Mouse (Mus musculus) CH12.LX (cell line): Measurements from ENCODE around the gene Olfr803. TPM values are rescaled to one million over a fixed set of nuclear protein-coding genes. Genes with fewer than 3 reads are reported as not detected.

Experiments
- DNase-seq: peaks from one replicate; pipeline ENCODE4 v3.0.0-alpha.2; 2013; ENCODE audit errors: extremely low read depth
- H3K27ac ChIP-seq: 2 replicates; pipeline ENCODE4 v1.5.1; 2012; ENCODE audit warnings: low read depth, mild to moderate bottlenecking, control low read depth, moderate library complexity; ENCODE audit not compliant: insufficient read depth
- H3K27me3 ChIP-seq: replicated peaks from 2 replicates; pipeline ENCODE3; 2012; ENCODE audit warnings: inconsistent platforms
- H3K36me3 ChIP-seq, 2 experiments: replicated peaks in 1 of 2; 2 replicates each; pipeline versions ENCODE3 to v1.6.1; 2012; ENCODE audit warnings: inconsistent platforms in 1 of 2, low read length in 1 of 2, mild to moderate bottlenecking in 1 of 2, mixed read lengths in 1 of 2, moderate library complexity in 1 of 2; ENCODE audit not compliant: control insufficient read depth in 1 of 2, insufficient read depth in 1 of 2
- H3K4me1 ChIP-seq, 2 experiments: 2 replicates each; pipeline ENCODE4 v1.6.1; 2012; ENCODE audit warnings: inconsistent platforms in 1 of 2, moderate library complexity in 1 of 2; ENCODE audit not compliant: insufficient read depth in 2 of 2, control insufficient read depth in 1 of 2
- H3K4me2 ChIP-seq: 2 replicates; pipeline ENCODE4 v1.6.1; 2012; ENCODE audit warnings: low read depth, mild to moderate bottlenecking, control low read depth; ENCODE audit not compliant: poor library complexity, insufficient read depth, severe bottlenecking
- H3K4me3 ChIP-seq, 3 experiments: fragments of 150-350 bp in 1 of 3; sonication (generic) in 1 of 3; replicated peaks in 1 of 3; 2 replicates each; pipeline versions ENCODE3 to v1.5.1; 2011 to 2012; ENCODE audit warnings: low read depth in 2 of 3, low read length in 2 of 3, mild to moderate bottlenecking in 2 of 3, moderate library complexity in 2 of 3, control low read depth in 1 of 3, improper control_type of control experiment in 1 of 3, inconsistent platforms in 1 of 3, mixed read lengths in 1 of 3; ENCODE audit not compliant: poor library complexity in 1 of 3
- H3K79me2 ChIP-seq: replicated peaks from 2 replicates; pipeline ENCODE4 v1.6.1; 2012; ENCODE audit warnings: mild to moderate bottlenecking, moderate library complexity; ENCODE audit not compliant: control insufficient read depth, poor library complexity, insufficient read depth, severe bottlenecking; ENCODE audit errors: extremely low read depth
- H3K9ac ChIP-seq: 2 replicates; pipeline ENCODE4 v1.6.1; 2012; ENCODE audit warnings: low read depth, mild to moderate bottlenecking, control low read depth, moderate library complexity; ENCODE audit not compliant: insufficient read depth
- H3K9me3 ChIP-seq: replicated peaks from 2 replicates; pipeline ENCODE3; 2012; ENCODE audit warnings: low read length, inconsistent platforms, mixed read lengths
- CHD2 ChIP-seq: IDR thresholded peaks from 2 replicates; pipeline ENCODE4 v1.6.1; 2011; ENCODE audit warnings: low read length, improper control_type of control experiment
- E2F4 ChIP-seq: IDR thresholded peaks from 2 replicates; pipeline ENCODE4 v1.6.1; 2011; ENCODE audit warnings: low read depth, low read length, improper control_type of control experiment; ENCODE audit not compliant: insufficient replicate concordance
- GABPA ChIP-seq: IDR thresholded peaks from 2 replicates; pipeline ENCODE4 v1.6.1; 2012; ENCODE audit warnings: low read depth, low read length, improper control_type of control experiment, inconsistent platforms; ENCODE audit not compliant: insufficient replicate concordance
- JUN ChIP-seq: IDR thresholded peaks from 2 replicates; pipeline ENCODE4 v1.6.1; 2011; ENCODE audit warnings: low read depth, mild to moderate bottlenecking, low read length, improper control_type of control experiment, moderate library complexity; ENCODE audit not compliant: insufficient read depth
- KAT2A ChIP-seq: IDR thresholded peaks from 2 replicates; pipeline ENCODE4 v1.6.1; 2012; ENCODE audit warnings: low read length, improper control_type of control experiment, inconsistent platforms; ENCODE audit not compliant: insufficient replicate concordance
- MAX ChIP-seq: IDR thresholded peaks from 2 replicates; pipeline ENCODE4 v1.6.1; 2011; ENCODE audit warnings: low read length, improper control_type of control experiment
- MAZ ChIP-seq: IDR thresholded peaks from 2 replicates; pipeline ENCODE4 v1.6.1; 2012; ENCODE audit warnings: low read depth, mild to moderate bottlenecking, inconsistent platforms, low read length, improper control_type of control experiment, moderate library complexity
- MEF2A ChIP-seq: IDR thresholded peaks from 2 replicates; pipeline ENCODE4 v1.6.1; 2014; ENCODE audit warnings: low read depth, mild to moderate bottlenecking, inconsistent platforms, low read length, improper control_type of control experiment, borderline replicate concordance
- NRF1 ChIP-seq: IDR thresholded peaks from 2 replicates; pipeline ENCODE4 v1.6.1; 2014; ENCODE audit warnings: low read depth, mild to moderate bottlenecking, inconsistent platforms, low read length, improper control_type of control experiment, moderate library complexity
- PAX5 ChIP-seq: IDR thresholded peaks from 2 replicates; pipeline ENCODE4 v1.6.1; 2012; ENCODE audit warnings: low read length, inconsistent platforms, mixed read lengths
- POLR2A ChIP-seq: IDR thresholded peaks from 2 replicates; pipeline ENCODE4 v1.6.1; 2011; ENCODE audit warnings: low read depth, mild to moderate bottlenecking, improper control_type of control experiment, low read length
- POLR2AphosphoS2 ChIP-seq: IDR thresholded peaks from 2 replicates; pipeline ENCODE4 v1.6.1; 2011; ENCODE audit warnings: low read depth, low read length, improper control_type of control experiment
- RAD21 ChIP-seq: IDR thresholded peaks from 2 replicates; pipeline ENCODE4 v1.6.1; 2011; ENCODE audit warnings: low read depth, mild to moderate bottlenecking, low read length, improper control_type of control experiment, moderate library complexity
- TCF12 ChIP-seq: IDR thresholded peaks from 2 replicates; pipeline ENCODE4 v1.6.1; 2014; ENCODE audit warnings: low read depth, mild to moderate bottlenecking, inconsistent platforms, low read length, improper control_type of control experiment
- UBTF ChIP-seq: IDR thresholded peaks from 2 replicates; pipeline ENCODE4 v1.6.1; 2012; ENCODE audit warnings: low read depth, mild to moderate bottlenecking, inconsistent platforms, low read length, improper control_type of control experiment, moderate library complexity
- USF1 ChIP-seq: IDR thresholded peaks from 2 replicates; pipeline ENCODE4 v1.6.1; 2014; ENCODE audit warnings: low read depth, mild to moderate bottlenecking, inconsistent platforms, low read length, improper control_type of control experiment
- USF2 ChIP-seq: conservative IDR thresholded peaks from 2 replicates; pipeline ENCODE4 v1.6.1; 2011; ENCODE audit warnings: low read depth, low read length, improper control_type of control experiment
- ZKSCAN1 ChIP-seq: IDR thresholded peaks from 2 replicates; pipeline ENCODE4 v1.6.1; 2012; ENCODE audit warnings: low read depth, inconsistent platforms, low read length, improper control_type of control experiment, borderline replicate concordance
- ZMIZ1 ChIP-seq: IDR thresholded peaks from 2 replicates; pipeline ENCODE4 v1.6.1; 2012; ENCODE audit warnings: low read depth, mild to moderate bottlenecking, inconsistent platforms, low read length, improper control_type of control experiment
- ZNF384 ChIP-seq: IDR thresholded peaks from 2 replicates; pipeline ENCODE4 v1.6.1; 2012; ENCODE audit warnings: low read depth, low read length, improper control_type of control experiment, inconsistent platforms
- dilution Hi-C: fragments of 300-500 bp; cut with MboI; formaldehyde crosslinking; loops from 2 replicates; pipeline ENCODE4 v1.14.3; 2020; ENCODE audit warnings: low sequenced_read_pairs; ENCODE audit not compliant: extremely low pct_unique_long_range_greater_than_20kb, extremely low pct_ligation_motif_present
- in situ Hi-C: fragments of 300-500 bp; cut with MboI; formaldehyde crosslinking; loops from 3 replicates; pipeline ENCODE4 v1.14.3; 2019; ENCODE audit warnings: low sequenced_read_pairs, low pct_ligation_motif_present, low pct_unique_long_range_greater_than_20kb, mixed read lengths
- polyA plus RNA-seq: library from polyadenylated mRNA; unstranded; fragments of >175 nt; gene quantifications from 2 replicates; pipeline ENCODE4 v1.2.1, GENCODE M21; 2012; ENCODE audit warnings: low read depth; ENCODE audit not compliant: insufficient read length
- total RNA-seq, 2 experiments: library from RNA; depleted of rRNA; stranded (reverse); fragments of 300-350 nt in 1 of 2; fragments of >200 nt in 1 of 2; gene quantifications; 2 replicates each; pipeline ENCODE4 v1.2.3; 2012 to 2014

Gene Olfr803
- total and polyA plus RNA-seq, 3 experiments = not detected

DNA sequence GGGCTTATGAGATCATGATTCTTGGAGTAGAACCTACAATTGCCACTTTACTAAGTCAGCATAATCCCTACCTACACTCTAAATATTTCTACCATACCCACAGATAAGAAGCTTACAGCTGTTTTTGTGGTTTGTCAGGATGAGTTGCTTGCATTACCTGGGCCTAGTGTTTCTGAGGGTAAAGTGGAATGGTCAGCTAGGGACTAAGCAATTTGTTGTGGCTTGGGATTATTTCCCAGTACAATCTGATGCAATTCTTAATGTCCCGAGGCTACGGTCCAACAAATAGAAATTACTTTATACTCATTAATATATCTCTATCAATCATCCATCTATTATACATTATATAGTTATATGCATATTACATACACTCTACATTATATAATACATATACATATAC lies 35.2 kb upstream of the Olfr803 start, which contains the start of gene Olfr805:
Gene Olfr805 (minus strand): TSS at position 101 of the 400 bp plus-strand sequence.
- TF ChIP-seq JUN (no peak), USF1 (no peak)
- Histone ChIP-seq H3K9me3 (no peaks in the 10 kb centered on the region), H3K4me1 (no peaks in the 10 kb centered on the region), H3K36me3 (no peaks in the 10 kb centered on the region), H3K9ac (no peak within 1 kb of the TSS), H3K4me2 (no peak within 1 kb of the TSS), H3K79me2 (no peaks in the 10 kb centered on the region), H3K27ac (no peak within 1 kb of the TSS), H3K4me3 (no peak within 1 kb of the TSS), H3K27me3 (no peaks in the 10 kb centered on the region)
- no peak for DNase-seq
- dilution Hi-C loops (no loop called here), in situ Hi-C loops (no loop called here)

GRCm38 (mm10) chr10:129702910-129703309 lies 8.8 kb upstream of the Olfr803 start, which contains the start of gene Olfr804:
Gene Olfr804, plus strand, starts transcription at chr10:129703210.
- Histone ChIP-seq H3K9ac (no peak within 1 kb of the TSS), H3K36me3 (no peaks in the 10 kb centered on the region), H3K4me2 (no peak within 1 kb of the TSS), H3K27me3 (no peaks in the 10 kb centered on the region), H3K4me1 (no peaks in the 10 kb centered on the region), H3K9me3 (no peaks in the 10 kb centered on the region), H3K4me3 (no peak within 1 kb of the TSS), H3K27ac (no peak within 1 kb of the TSS), H3K79me2 (no peaks in the 10 kb centered on the region)
- no peak for DNase-seq
- dilution Hi-C loops (no loop called here), in situ Hi-C loops (no loop called here)
- no peak for TF ChIP-seq RAD21
- TF ChIP-seq MEF2A = no peak
- no peak for TF ChIP-seq TCF12
- TF ChIP-seq GABPA = no peak
- TF ChIP-seq ZNF384 = no peak
- no peak for TF ChIP-seq NRF1
- TF ChIP-seq POLR2AphosphoS2 = no peak
- no peak for TF ChIP-seq MAX
- no peak for TF ChIP-seq USF2
- TF ChIP-seq CHD2 = no peak
- no peak for TF ChIP-seq KAT2A
- TF ChIP-seq ZKSCAN1 = no peak
- TF ChIP-seq PAX5 = no peak
- no peak for TF ChIP-seq ZMIZ1
- no peak for TF ChIP-seq UBTF
- no peak for TF ChIP-seq POLR2A
- no peak for TF ChIP-seq MAZ
- TF ChIP-seq E2F4 = no peak
